Mouse (Mus musculus): ENCODE results near the gene Fgd2.

- no peak for TF ChIP-seq CTCF (IDR thresholded peaks at IDR 0.05; ENCODE audit: extremely low read depth, insufficient read depth, insufficient read length, insufficient replicate concordance)
- TF ChIP-seq POLR2A (IDR thresholded peaks at IDR 0.05; ENCODE audit: low read depth, low read length): no peak
Observed at GRCm38 (mm10) chr17:29340406-29341261, 20.1 kb upstream of the Fgd2 start.
